Mouse (Mus musculus): ENCODE data around the gene Gm45140. TPM values are rescaled to one million over a fixed set of nuclear protein-coding genes. Genes with fewer than 3 reads are reported as not detected.

Gm45140 gene
- 10.1 TPM for polyA plus RNA-seq (2015; fragmentation: Illumina TruSeq; extraction: RNeasy Lipid Tissue Mini Kit (QIAGEN cat#74804); ENCODE audit: insufficient read depth, low replicate concordance)

GRCm38 (mm10) chr6:87835695-87836094 is at the start of gene Gm45140:
Gm45140 (minus strand) TSS chr6:87835795.

GRCm38 (mm10) chr6:87850900-87851614 is 15.5 kb upstream of the Gm45140 start, which contains the start of gene Cnbp:
Cnbp (minus strand) TSS chr6:87851106.

GRCm38 (mm10) chr6:87838551-87839197 is 3.1 kb upstream of the Gm45140 start, which contains the start of gene Isy1:
Isy1 (minus strand) TSS chr6:87838798.

GRCm38 (mm10) chr6:87811675-87812338 is 23.8 kb downstream of the Gm45140 start, which contains the start of gene Rab43:
Rab43 (minus strand) TSS chr6:87812164.

GRCm38 (mm10) chr6:87777842-87778241 is 57.8 kb downstream of the Gm45140 start, which contains the start of gene Gp9:
Gp9 (plus strand) TSS chr6:87778072.

Other genes starting within 250 kb of the Gm45140 start
- 0.77 TPM for gene Prokr1, start 245.1 kb downstream of the Gm45140 start, polyA plus RNA-seq (2015; fragmentation: Illumina TruSeq; extraction: RNeasy Lipid Tissue Mini Kit (QIAGEN cat#74804); ENCODE audit: insufficient read depth, low replicate concordance)
- gene Aplf, start 163.6 kb downstream of the Gm45140 start, polyA plus RNA-seq (2015; fragmentation: Illumina TruSeq; extraction: RNeasy Lipid Tissue Mini Kit (QIAGEN cat#74804); ENCODE audit: insufficient read depth, low replicate concordance) = 11.1 TPM
- 1.9 TPM for gene Efcc1, start 104.9 kb downstream of the Gm45140 start, polyA plus RNA-seq (2015; fragmentation: Illumina TruSeq; extraction: RNeasy Lipid Tissue Mini Kit (QIAGEN cat#74804); ENCODE audit: insufficient read depth, low replicate concordance)
- 1.3 TPM for gene Gp9, start 57.7 kb downstream of the Gm45140 start, polyA plus RNA-seq (2015; fragmentation: Illumina TruSeq; extraction: RNeasy Lipid Tissue Mini Kit (QIAGEN cat#74804); ENCODE audit: insufficient read depth, low replicate concordance)
- gene Rab43, start 23.6 kb downstream of the Gm45140 start, polyA plus RNA-seq (2015; fragmentation: Illumina TruSeq; extraction: RNeasy Lipid Tissue Mini Kit (QIAGEN cat#74804); ENCODE audit: insufficient read depth, low replicate concordance) = 45.6 TPM
- gene Isy1, start 3.0 kb upstream of the Gm45140 start, polyA plus RNA-seq (2015; fragmentation: Illumina TruSeq; extraction: RNeasy Lipid Tissue Mini Kit (QIAGEN cat#74804); ENCODE audit: insufficient read depth, low replicate concordance) = 104 TPM
- gene Cnbp, start 15.3 kb upstream of the Gm45140 start, polyA plus RNA-seq (2015; fragmentation: Illumina TruSeq; extraction: RNeasy Lipid Tissue Mini Kit (QIAGEN cat#74804); ENCODE audit: insufficient read depth, low replicate concordance) = 613 TPM
- gene Copg1, start 52.0 kb upstream of the Gm45140 start, polyA plus RNA-seq (2015; fragmentation: Illumina TruSeq; extraction: RNeasy Lipid Tissue Mini Kit (QIAGEN cat#74804); ENCODE audit: insufficient read depth, low replicate concordance) = 81.5 TPM
- 42.0 TPM for gene Hmces, start 78.1 kb upstream of the Gm45140 start, polyA plus RNA-seq (2015; fragmentation: Illumina TruSeq; extraction: RNeasy Lipid Tissue Mini Kit (QIAGEN cat#74804); ENCODE audit: insufficient read depth, low replicate concordance)
- not detected for gene H1fx, start 145.8 kb upstream of the Gm45140 start, polyA plus RNA-seq (2015; fragmentation: Illumina TruSeq; extraction: RNeasy Lipid Tissue Mini Kit (QIAGEN cat#74804); ENCODE audit: insufficient read depth, low replicate concordance)
- gene Rab7, start 209.5 kb upstream of the Gm45140 start, polyA plus RNA-seq (2015; fragmentation: Illumina TruSeq; extraction: RNeasy Lipid Tissue Mini Kit (QIAGEN cat#74804); ENCODE audit: insufficient read depth, low replicate concordance) = 239 TPM
- 175 TPM for gene Rpn1, start 248.7 kb upstream of the Gm45140 start, polyA plus RNA-seq (2015; fragmentation: Illumina TruSeq; extraction: RNeasy Lipid Tissue Mini Kit (QIAGEN cat#74804); ENCODE audit: insufficient read depth, low replicate concordance)

Measured in spleen, adult 10 weeks (tissue).